Comparison of ENCODE assay signal across 19 mouse cellular contexts in genomic region chr15:78841161-78841790, GRCm38 (mm10). TPM values are rescaled to one million over a fixed set of nuclear protein-coding genes. Genes with fewer than 3 reads are reported as not detected.
A peak's percentile ranks its signal among the peaks of the same experiment; 100 is the strongest.
DNase-seq lines count a peak whose midpoint lies in the region; ATAC-seq lines count a peak whose summit lies in the region.
"Had no signal": no experiment of that assay in that cellular context is flagged by ENCODE, and none has a peak within 500 bp of the region (broad histone marks: within the 10 kb centered on the region; RNA-seq: fewer than 3 reads in every experiment).

No protein-coding gene starts in this region.

- ATAC-seq in heart, embryonic 12.5 days (ENCODE audit: insufficient number of reproducible peaks, low FRiP score): no peak
- no peak for ATAC-seq in liver, embryonic 13.5 days (ENCODE audit: low read depth)
- no peak for ATAC-seq in liver, embryonic 12.5 days
- no peak for ATAC-seq in embryonic facial prominence, embryonic 12.5 days (ENCODE audit: insufficient number of reproducible peaks, insufficient read depth, low FRiP score, low TSS enrichment)
- ATAC-seq in limb, embryonic 11.5 days (ENCODE audit: insufficient number of reproducible peaks, low FRiP score, low TSS enrichment, low read depth): no peak
- ATAC-seq: CD4-positive, CD25-positive, alpha-beta regulatory T cell, adult 4 months; forebrain, embryonic 15.5 days had no signal

- no peak overlapping the region for H3K4me2 ChIP-seq in heart, embryonic 12.5 days
- H3K4me2 ChIP-seq in liver, embryonic 13.5 days: no peak overlapping the region
- H3K4me2 ChIP-seq in liver, embryonic 12.5 days: no peak overlapping the region
- H3K4me2 ChIP-seq in embryonic facial prominence, embryonic 12.5 days (replicated peaks): no peak overlapping the region
- H3K4me2 ChIP-seq in limb, embryonic 11.5 days (ENCODE audit: low read depth, severe bottlenecking): no peak overlapping the region; the same call in 1 of the 2 replicates

- 0 out of 2 replicates have a peak, but pooled peaks cover 7% of the 10 kb centered on the region for H3K27me3 ChIP-seq in heart, embryonic 12.5 days (replicated peaks)
- H3K27me3 ChIP-seq in liver, embryonic 13.5 days: peaks cover 68% of the 10 kb centered on the region
- H3K27me3 ChIP-seq in liver, embryonic 12.5 days (replicated peaks): peaks cover 68% of the 10 kb centered on the region
- H3K27me3 ChIP-seq in embryonic facial prominence, embryonic 12.5 days: 0 out of 2 replicates have a peak, but pooled peaks cover 6% of the 10 kb centered on the region
- H3K27me3 ChIP-seq in limb, embryonic 11.5 days (ENCODE audit: control insufficient read depth, insufficient read depth, low read length): peaks cover 6% of the 10 kb centered on the region

- intact Hi-C loops in heart, postnatal 25 days (cut with DNase I): no loop called here

- H3K9me3 ChIP-seq in heart, embryonic 12.5 days (replicated peaks): no peaks in the 10 kb centered on the region
- no peaks in the 10 kb centered on the region for H3K9me3 ChIP-seq in liver, embryonic 13.5 days (replicated peaks)
- H3K9me3 ChIP-seq in liver, embryonic 12.5 days (replicated peaks): no peaks in the 10 kb centered on the region
- no peaks in the 10 kb centered on the region for H3K9me3 ChIP-seq in embryonic facial prominence, embryonic 12.5 days
- no peaks in the 10 kb centered on the region for H3K9me3 ChIP-seq in limb, embryonic 11.5 days (ENCODE audit: control insufficient read depth, low read length)
- H3K9me3 ChIP-seq: forebrain, embryonic 15.5 days had no signal

- no peak overlapping the region for H3K4me3 ChIP-seq in heart, embryonic 12.5 days
- no peak overlapping the region for H3K4me3 ChIP-seq in liver, embryonic 13.5 days (replicated peaks)
- no peak overlapping the region for H3K4me3 ChIP-seq in liver, embryonic 12.5 days
- no peak overlapping the region for H3K4me3 ChIP-seq in embryonic facial prominence, embryonic 12.5 days
- H3K4me3 ChIP-seq in limb, embryonic 11.5 days (ENCODE audit: low read depth, low read length): no peak overlapping the region

- H3K4me1 ChIP-seq in heart, embryonic 12.5 days (replicated peaks): peaks cover 61% of the 10 kb centered on the region
- peaks cover 65% of the 10 kb centered on the region for H3K4me1 ChIP-seq in liver, embryonic 13.5 days (replicated peaks)
- peaks cover 62% of the 10 kb centered on the region for H3K4me1 ChIP-seq in liver, embryonic 12.5 days
- H3K4me1 ChIP-seq in embryonic facial prominence, embryonic 12.5 days: peaks cover 52% of the 10 kb centered on the region
- peaks cover 40% of the 10 kb centered on the region for H3K4me1 ChIP-seq in limb, embryonic 11.5 days (ENCODE audit: control insufficient read depth, insufficient read depth, low read length)

- DNase-seq in heart, postnatal 25 days (ENCODE audit: low spot score): no peak
- DNase-seq in liver, embryonic 13.5 days: no peak
- DNase-seq in limb, embryonic 11.5 days (ENCODE audit: low spot score): no peak
- no peak for DNase-seq in layer of hippocampus, postnatal 10 days (ENCODE audit: low spot score in 2 of 2)
- DNase-seq in gastrocnemius, adult 18-20 months (ENCODE audit: low spot score): no peak
- DNase-seq: cerebellum, adult 9-10 months; gastrocnemius, postnatal 25 days; lung, postnatal 14 days; thymus, adult 18-20 months had no signal

- WGBS in heart, embryonic 12.5 days: 65% methylated on average over 6 of the region's 6 CpGs
- 53% methylated on average over 6 of the region's 6 CpGs for WGBS in liver, embryonic 13.5 days (ENCODE audit: insufficient replicate concordance)
- 64% methylated on average over 6 of the region's 6 CpGs for WGBS in liver, embryonic 12.5 days (ENCODE audit: insufficient replicate concordance)
- WGBS in embryonic facial prominence, embryonic 12.5 days: 35% methylated on average over 6 of the region's 6 CpGs
- 47% methylated on average over 6 of the region's 6 CpGs for WGBS in limb, embryonic 11.5 days

- H3K36me3 ChIP-seq in heart, embryonic 12.5 days: no peaks in the 10 kb centered on the region
- H3K36me3 ChIP-seq in liver, embryonic 13.5 days: no peaks in the 10 kb centered on the region
- H3K36me3 ChIP-seq in liver, embryonic 12.5 days: no peaks in the 10 kb centered on the region
- no peaks in the 10 kb centered on the region for H3K36me3 ChIP-seq in embryonic facial prominence, embryonic 12.5 days
- H3K36me3 ChIP-seq in limb, embryonic 11.5 days (ENCODE audit: control insufficient read depth, insufficient read depth, low read length): no peaks in the 10 kb centered on the region
- H3K36me3 ChIP-seq: forebrain, embryonic 15.5 days; midbrain, embryonic 12.5 days had no signal

- 0 out of 2 replicates have a peak overlapping the region, but pooled peaks have one; percentile 13 for H3K27ac ChIP-seq in heart, embryonic 12.5 days (ENCODE audit: poor library complexity, severe bottlenecking)
- peak overlapping the region; percentile 30; the same call in 1 of the 2 replicates for H3K27ac ChIP-seq in liver, embryonic 13.5 days
- no peak overlapping the region for H3K27ac ChIP-seq in liver, embryonic 12.5 days
- peak overlapping the region; percentile 93; the same call in 1 of the 2 replicates for H3K27ac ChIP-seq in embryonic facial prominence, embryonic 12.5 days
- peak overlapping the region; percentile 36; the same call in 1 of the 2 replicates for H3K27ac ChIP-seq in limb, embryonic 11.5 days (replicated peaks; ENCODE audit: low read depth, low read length)
- H3K27ac ChIP-seq: forebrain, embryonic 15.5 days; midbrain, embryonic 12.5 days had no signal

- H3K9ac ChIP-seq in heart, embryonic 12.5 days: no peak overlapping the region
- H3K9ac ChIP-seq in liver, embryonic 13.5 days: no peak overlapping the region
- H3K9ac ChIP-seq in liver, embryonic 12.5 days: no peak overlapping the region
- peak overlapping the region; percentile 73; the same call in 1 of the 2 replicates for H3K9ac ChIP-seq in embryonic facial prominence, embryonic 12.5 days
- H3K9ac ChIP-seq in limb, embryonic 11.5 days (ENCODE audit: low read length): no peak overlapping the region

RNA-seq across cellular contexts. Expression of gene Cdc42ep1, which starts 1.1 kb away (rescaled TPM):
- polyA plus RNA-seq in heart, embryonic 12.5 days (2016; fragmentation: Nextera tagmentation; extraction: Ambion mirVana): 40.5 and 40.8 TPM in 2 replicates
- 10 to 100 TPM; 34.1 to 41.0 TPM for total RNA-seq in heart, postnatal 25 days (2021)
- 9.5 and 10.8 TPM in 2 replicates for polyA plus RNA-seq in liver, embryonic 13.5 days (2015; fragmentation: Nextera tagmentation; extraction: Ambion mirVana)
- 17.6 and 18.1 TPM in 2 replicates for polyA plus RNA-seq in liver, embryonic 12.5 days (2016; fragmentation: Nextera tagmentation; extraction: Ambion mirVana)
- 25.6 and 25.7 TPM in 2 replicates for polyA plus RNA-seq in embryonic facial prominence, embryonic 12.5 days (2016; fragmentation: Nextera tagmentation; extraction: Ambion mirVana)
- polyA plus RNA-seq in limb, embryonic 11.5 days (2014; fragmentation: Nextera tagmentation; extraction: Ambion mirVana): 11.2 and 12.6 TPM in 2 replicates
- 1 to 10 TPM; 7.6 to 8.5 TPM for total RNA-seq in layer of hippocampus, postnatal 10 days (2021)
- total RNA-seq in gastrocnemius, adult 18-20 months (2021): 1 to 10 TPM; 5.2 to 9.5 TPM
- total RNA-seq: hematopoietic stem cell, adult 5-6 weeks had no signal
- polyA plus RNA-seq: CD4-positive, CD25-positive, alpha-beta regulatory T cell, adult 4 months had no signal

RNA-seq across cellular contexts. Expression of gene Lgals2, which starts 14.1 kb away (rescaled TPM):
- 0.84 TPM in 1 of 2 replicates, not detected in the other for polyA plus RNA-seq in heart, embryonic 12.5 days (2016; fragmentation: Nextera tagmentation; extraction: Ambion mirVana)
- total RNA-seq in heart, postnatal 25 days (2021): under 1 TPM; 0.62 to 0.64 TPM
- 10.0 and 13.7 TPM in 2 replicates for polyA plus RNA-seq in liver, embryonic 13.5 days (2015; fragmentation: Nextera tagmentation; extraction: Ambion mirVana)
- polyA plus RNA-seq in liver, embryonic 12.5 days (2016; fragmentation: Nextera tagmentation; extraction: Ambion mirVana): 7.0 and 9.5 TPM in 2 replicates
- polyA plus RNA-seq in embryonic facial prominence, embryonic 12.5 days (2016; fragmentation: Nextera tagmentation; extraction: Ambion mirVana): not detected in 2 replicates
- not detected in 2 replicates for polyA plus RNA-seq in limb, embryonic 11.5 days (2014; fragmentation: Nextera tagmentation; extraction: Ambion mirVana)
- not detected for total RNA-seq in layer of hippocampus, postnatal 10 days (2021)
- total RNA-seq in gastrocnemius, adult 18-20 months (2021): not detected
- total RNA-seq: gastrocnemius, postnatal 25 days; hematopoietic stem cell, adult 5-6 weeks; left cerebral cortex, adult 18-20 months had no signal
- polyA plus RNA-seq: CD4-positive, CD25-positive, alpha-beta regulatory T cell, adult 4 months; embryonic facial prominence, embryonic 11.5 days; forebrain, embryonic 15.5 days; midbrain, embryonic 12.5 days; neural tube, embryonic 11.5 days had no signal

RNA-seq across cellular contexts. Expression of gene Gga1, which starts 35.7 kb away (rescaled TPM):
- polyA plus RNA-seq in heart, embryonic 12.5 days (2016; fragmentation: Nextera tagmentation; extraction: Ambion mirVana): 54.0 and 54.7 TPM in 2 replicates
- total RNA-seq in heart, postnatal 25 days (2021): 10 to 100 TPM; 41.6 to 43.8 TPM
- polyA plus RNA-seq in liver, embryonic 13.5 days (2015; fragmentation: Nextera tagmentation; extraction: Ambion mirVana): 20.7 and 23.7 TPM in 2 replicates
- 32.2 and 33.5 TPM in 2 replicates for polyA plus RNA-seq in liver, embryonic 12.5 days (2016; fragmentation: Nextera tagmentation; extraction: Ambion mirVana)
- polyA plus RNA-seq in embryonic facial prominence, embryonic 12.5 days (2016; fragmentation: Nextera tagmentation; extraction: Ambion mirVana): 50.0 and 51.1 TPM in 2 replicates
- polyA plus RNA-seq in limb, embryonic 11.5 days (2014; fragmentation: Nextera tagmentation; extraction: Ambion mirVana): 30.9 and 32.7 TPM in 2 replicates
- 10 to 100 TPM; 56.8 to 58.0 TPM for total RNA-seq in layer of hippocampus, postnatal 10 days (2021)
- 10 to 100 TPM; 42.8 to 46.6 TPM for total RNA-seq in gastrocnemius, adult 18-20 months (2021)

RNA-seq across cellular contexts. Expression of gene Card10, which starts 38.4 kb away (rescaled TPM):
- polyA plus RNA-seq in heart, embryonic 12.5 days (2016; fragmentation: Nextera tagmentation; extraction: Ambion mirVana): 6.1 and 7.5 TPM in 2 replicates
- 10 to 100 TPM; 14.8 to 18.3 TPM for total RNA-seq in heart, postnatal 25 days (2021)
- 1.1 and 1.3 TPM in 2 replicates for polyA plus RNA-seq in liver, embryonic 13.5 days (2015; fragmentation: Nextera tagmentation; extraction: Ambion mirVana)
- polyA plus RNA-seq in liver, embryonic 12.5 days (2016; fragmentation: Nextera tagmentation; extraction: Ambion mirVana): 2.3 and 2.5 TPM in 2 replicates
- 3.6 TPM in 2 replicates for polyA plus RNA-seq in embryonic facial prominence, embryonic 12.5 days (2016; fragmentation: Nextera tagmentation; extraction: Ambion mirVana)
- polyA plus RNA-seq in limb, embryonic 11.5 days (2014; fragmentation: Nextera tagmentation; extraction: Ambion mirVana): 3.4 and 3.5 TPM in 2 replicates
- total RNA-seq in layer of hippocampus, postnatal 10 days (2021): 1 to 10 TPM; 5.8 to 6.0 TPM
- 1 to 10 TPM; 4.1 to 6.5 TPM for total RNA-seq in gastrocnemius, adult 18-20 months (2021)
- total RNA-seq: hematopoietic stem cell, adult 5-6 weeks had no signal
- polyA plus RNA-seq: CD4-positive, CD25-positive, alpha-beta regulatory T cell, adult 4 months had no signal

RNA-seq across cellular contexts. Expression of gene Gm49510, which starts 58.2 kb away (rescaled TPM):
- 0.15 and 0.47 TPM in 2 replicates for polyA plus RNA-seq in heart, embryonic 12.5 days (2016; fragmentation: Nextera tagmentation; extraction: Ambion mirVana)
- total RNA-seq in heart, postnatal 25 days (2021): under 1 TPM in 1 of 2 experiments, not detected in 1; 0.18 TPM
- polyA plus RNA-seq in liver, embryonic 13.5 days (2015; fragmentation: Nextera tagmentation; extraction: Ambion mirVana): 0.15 and 0.16 TPM in 2 replicates
- 0.17 and 0.43 TPM in 2 replicates for polyA plus RNA-seq in liver, embryonic 12.5 days (2016; fragmentation: Nextera tagmentation; extraction: Ambion mirVana)
- polyA plus RNA-seq in embryonic facial prominence, embryonic 12.5 days (2016; fragmentation: Nextera tagmentation; extraction: Ambion mirVana): 0.29 and 1.4 TPM in 2 replicates
- 0.92 and 1.0 TPM in 2 replicates for polyA plus RNA-seq in limb, embryonic 11.5 days (2014; fragmentation: Nextera tagmentation; extraction: Ambion mirVana)
- total RNA-seq in layer of hippocampus, postnatal 10 days (2021): not detected
- total RNA-seq in gastrocnemius, adult 18-20 months (2021): not detected
- total RNA-seq: hematopoietic stem cell, adult 5-6 weeks had no signal
- polyA plus RNA-seq: CD4-positive, CD25-positive, alpha-beta regulatory T cell, adult 4 months; forebrain, embryonic 15.5 days had no signal
